Mouse (Mus musculus): Measurements from ENCODE around the gene Tmtc3. TPM values are rescaled to one million over a fixed set of nuclear protein-coding genes. Genes with fewer than 3 reads are reported as not detected.

Tmtc3 gene
- polyA plus RNA-seq, 1 experiment from 2014 or later, result 13.9 TPM

DNA sequence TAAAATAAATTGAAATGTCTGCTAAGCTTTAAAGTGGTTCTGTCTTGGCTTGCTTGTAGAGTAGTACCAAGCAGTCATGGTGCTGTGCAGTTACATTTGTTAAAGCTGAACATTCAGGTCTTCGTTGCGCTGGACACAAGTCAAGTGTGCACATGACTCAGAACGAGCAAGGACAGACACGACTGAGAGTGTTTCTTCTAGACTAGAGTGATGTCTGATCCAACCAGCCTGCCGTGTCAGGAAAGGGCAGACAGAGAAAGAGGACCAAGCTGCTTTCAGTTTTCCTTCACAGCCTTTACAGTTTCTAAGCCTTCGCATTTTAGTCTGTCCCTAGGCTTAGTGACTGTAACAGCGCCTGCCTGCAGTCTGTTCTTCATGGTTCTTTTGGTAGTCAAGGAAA, 4.8 kb upstream of the Tmtc3 start:
- Histone ChIP-seq H3K4me1 (replicated peaks; ENCODE audit: insufficient read depth, low read length) (no peaks in the 10 kb centered on the region), H3K4me3 (replicated peaks; ENCODE audit: low read depth, low read length) (no peak overlapping the region), H3K27me3 (ENCODE audit: insufficient read depth, low read length) (no peaks in the 10 kb centered on the region), H3K9ac (ENCODE audit: low read depth, low read length) (no peak overlapping the region), H3K4me2 (ENCODE audit: low read length) (no peak overlapping the region), H3K27ac (no peak overlapping the region), H3K36me3 (ENCODE audit: insufficient read depth, low read length) (no peaks in the 10 kb centered on the region), H3K9me3 (replicated peaks; ENCODE audit: low read length) (no peaks in the 10 kb centered on the region)
- no peak for TF ChIP-seq CTCF (IDR thresholded peaks at IDR 0.05; ENCODE audit: low read depth)
- DNase-seq (ENCODE audit: low spot score), result no peak
- ATAC-seq (replicated peaks; ENCODE audit: low FRiP score, low read depth), result no peak
- WGBS, result 93% methylated on average over 7 of the region's 7 CpGs

- H3K36me3 ChIP-seq (ENCODE audit: insufficient read depth, low read length), result no peaks in the 10 kb centered on the region
- no peak; the same call in 1 of the 2 replicates for ATAC-seq (replicated peaks; ENCODE audit: low FRiP score, low read depth)
- no peaks in the 10 kb centered on the region for H3K4me1 ChIP-seq (replicated peaks; ENCODE audit: insufficient read depth, low read length)
- peak overlapping the region; percentile 88 for H3K4me3 ChIP-seq (replicated peaks; ENCODE audit: low read depth, low read length)
- under 1% methylated on average over 13 of the region's 13 CpGs for WGBS
- DNase-seq (ENCODE audit: low spot score), result peak; percentile 29
- peak overlapping the region; percentile 88 for H3K9ac ChIP-seq (ENCODE audit: low read depth, low read length)
- no peaks in the 10 kb centered on the region for H3K9me3 ChIP-seq (replicated peaks; ENCODE audit: low read length)
- peak overlapping the region; percentile 77 for H3K4me2 ChIP-seq (ENCODE audit: low read length)
- no peak for TF ChIP-seq CTCF (IDR thresholded peaks at IDR 0.05; ENCODE audit: low read depth)
- H3K27ac ChIP-seq, result peak overlapping the region; percentile 83
- H3K27me3 ChIP-seq (ENCODE audit: insufficient read depth, low read length), result no peaks in the 10 kb centered on the region
These were observed 451 bp downstream of the Tmtc3 start for GRCm38 (mm10) chr10:100486701-100487096.

DNA sequence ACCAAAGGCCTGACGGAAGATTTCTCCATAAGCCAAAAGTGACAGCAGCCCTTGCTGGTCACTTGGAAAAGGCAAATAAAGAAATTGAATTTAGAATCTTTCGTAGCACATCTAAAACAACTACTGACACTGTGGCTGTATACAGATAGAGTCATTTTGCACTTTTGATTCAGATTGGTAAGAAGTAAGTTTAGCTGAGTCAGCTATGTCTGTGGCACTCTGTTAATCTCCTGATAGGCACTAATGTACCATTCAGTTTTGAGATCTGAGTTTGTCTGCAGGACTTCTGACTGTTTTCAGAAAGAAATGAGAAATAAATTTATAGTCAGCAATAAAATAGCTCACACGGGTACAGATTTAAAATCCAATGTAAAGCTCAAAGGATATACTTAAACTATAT, 7.6 kb downstream of the Tmtc3 start:
- 83% methylated on average over 3 of the region's 3 CpGs for WGBS
- no peak for DNase-seq (ENCODE audit: low spot score)
- no peak for TF ChIP-seq CTCF (IDR thresholded peaks at IDR 0.05; ENCODE audit: low read depth)

DNA sequence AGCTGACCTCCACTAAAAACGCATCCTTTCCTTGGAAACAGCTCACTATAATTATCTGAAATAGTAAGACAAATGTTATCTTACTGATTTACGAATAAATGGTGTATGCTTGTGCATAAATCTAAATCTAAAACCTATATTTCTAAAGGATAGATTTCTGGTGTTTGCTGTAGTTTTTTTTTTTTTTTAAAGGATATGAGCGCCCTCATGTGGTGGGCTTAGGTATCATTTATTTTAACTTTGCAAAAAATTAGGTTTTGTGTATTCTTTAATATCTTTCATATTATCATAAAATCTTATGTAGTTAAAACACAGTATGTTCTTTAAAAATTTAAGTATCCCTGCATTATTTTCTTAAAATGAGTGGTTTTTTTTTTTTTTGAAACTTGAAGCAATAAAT, 12.1 kb downstream of the Tmtc3 start:
- Histone ChIP-seq H3K4me2 (ENCODE audit: low read length) (no peak overlapping the region), H3K9me3 (replicated peaks; ENCODE audit: low read length) (no peaks in the 10 kb centered on the region), H3K4me3 (replicated peaks; ENCODE audit: low read depth, low read length) (no peak overlapping the region), H3K4me1 (replicated peaks; ENCODE audit: insufficient read depth, low read length) (no peaks in the 10 kb centered on the region), H3K27me3 (ENCODE audit: insufficient read depth, low read length) (no peaks in the 10 kb centered on the region), H3K9ac (ENCODE audit: low read depth, low read length) (no peak overlapping the region), H3K27ac (no peak overlapping the region), H3K36me3 (ENCODE audit: insufficient read depth, low read length) (peaks cover 16% of the 10 kb centered on the region; the same call in 1 of the 2 replicates)
- peak; percentile 70 for TF ChIP-seq CTCF (IDR thresholded peaks at IDR 0.05; ENCODE audit: low read depth)
- peak; percentile 25 for DNase-seq (ENCODE audit: low spot score)
- WGBS, result 47% methylated on average over 3 of the region's 3 CpGs
- no peak for ATAC-seq (replicated peaks; ENCODE audit: low FRiP score, low read depth)

More for the DNA sequence above, 7.6 kb downstream of the Tmtc3 start:
- no peak overlapping the region for H3K4me2 ChIP-seq (ENCODE audit: low read length)
- no peak for ATAC-seq (replicated peaks; ENCODE audit: low FRiP score, low read depth)
- no peak overlapping the region for H3K4me3 ChIP-seq (replicated peaks; ENCODE audit: low read depth, low read length)
- no peaks in the 10 kb centered on the region for H3K9me3 ChIP-seq (replicated peaks; ENCODE audit: low read length)
- no peak overlapping the region for H3K27ac ChIP-seq
- peaks cover 6% of the 10 kb centered on the region; the same call in 1 of the 2 replicates for H3K36me3 ChIP-seq (ENCODE audit: insufficient read depth, low read length)
- no peak overlapping the region for H3K9ac ChIP-seq (ENCODE audit: low read depth, low read length)
- H3K4me1 ChIP-seq (replicated peaks; ENCODE audit: insufficient read depth, low read length), result no peaks in the 10 kb centered on the region
- no peaks in the 10 kb centered on the region for H3K27me3 ChIP-seq (ENCODE audit: insufficient read depth, low read length)

- H3K4me3 ChIP-seq (replicated peaks; ENCODE audit: low read depth, low read length), result no peak overlapping the region
- ATAC-seq (replicated peaks; ENCODE audit: low FRiP score, low read depth) (no peak), DNase-seq (ENCODE audit: low spot score) (no peak)
- H3K4me1 ChIP-seq (replicated peaks; ENCODE audit: insufficient read depth, low read length), result no peaks in the 10 kb centered on the region
- no peaks in the 10 kb centered on the region for H3K9me3 ChIP-seq (replicated peaks; ENCODE audit: low read length)
- H3K36me3 ChIP-seq (ENCODE audit: insufficient read depth, low read length), result peaks cover 25% of the 10 kb centered on the region
- no peak overlapping the region for H3K9ac ChIP-seq (ENCODE audit: low read depth, low read length)
- no peak for TF ChIP-seq CTCF (IDR thresholded peaks at IDR 0.05; ENCODE audit: low read depth)
- no peak overlapping the region for H3K4me2 ChIP-seq (ENCODE audit: low read length)
- no peak overlapping the region for H3K27ac ChIP-seq
- H3K27me3 ChIP-seq (ENCODE audit: insufficient read depth, low read length), result no peaks in the 10 kb centered on the region
These were observed 26.6 kb downstream of the Tmtc3 start for GRCm38 (mm10) chr10:100460515-100460914.

GRCm38 (mm10) chr10:100449394-100449793, 37.8 kb downstream of the Tmtc3 start:
- no peak for ATAC-seq (replicated peaks; ENCODE audit: low FRiP score, low read depth)

GRCm38 (mm10) chr10:100427592-100427991, 59.6 kb downstream of the Tmtc3 start:
- Histone ChIP-seq H3K9ac (ENCODE audit: low read depth, low read length) (no peak overlapping the region), H3K9me3 (replicated peaks; ENCODE audit: low read length) (no peaks in the 10 kb centered on the region), H3K4me3 (replicated peaks; ENCODE audit: low read depth, low read length) (no peak overlapping the region), H3K27ac (no peak overlapping the region), H3K27me3 (ENCODE audit: insufficient read depth, low read length) (no peaks in the 10 kb centered on the region), H3K36me3 (ENCODE audit: insufficient read depth, low read length) (no peaks in the 10 kb centered on the region), H3K4me1 (replicated peaks; ENCODE audit: insufficient read depth, low read length) (no peaks in the 10 kb centered on the region), H3K4me2 (ENCODE audit: low read length) (no peak overlapping the region)
- no peak for ATAC-seq (replicated peaks; ENCODE audit: low FRiP score, low read depth)
- DNase-seq (ENCODE audit: low spot score), result no peak
- WGBS, result 79% methylated on average over 2 of the region's 2 CpGs
- no peak for TF ChIP-seq CTCF (IDR thresholded peaks at IDR 0.05; ENCODE audit: low read depth)

More at GRCm38 (mm10) chr10:100449394-100449793, 37.8 kb downstream of the Tmtc3 start:
- no peak overlapping the region for H3K27ac ChIP-seq
- peaks cover 7% of the 10 kb centered on the region; the same call in 1 of the 2 replicates for H3K36me3 ChIP-seq (ENCODE audit: insufficient read depth, low read length)
- no peaks in the 10 kb centered on the region for H3K27me3 ChIP-seq (ENCODE audit: insufficient read depth, low read length)
- no peak overlapping the region for H3K4me2 ChIP-seq (ENCODE audit: low read length)
- no peaks in the 10 kb centered on the region for H3K9me3 ChIP-seq (replicated peaks; ENCODE audit: low read length)
- DNase-seq (ENCODE audit: low spot score), result no peak
- no peaks in the 10 kb centered on the region for H3K4me1 ChIP-seq (replicated peaks; ENCODE audit: insufficient read depth, low read length)
- no peak overlapping the region for H3K9ac ChIP-seq (ENCODE audit: low read depth, low read length)
- H3K4me3 ChIP-seq (replicated peaks; ENCODE audit: low read depth, low read length), result no peak overlapping the region
- TF ChIP-seq CTCF (IDR thresholded peaks at IDR 0.05; ENCODE audit: low read depth), result peak; percentile 45

Measured in kidney, postnatal 0 days (tissue).